21 mouse cellular contexts compared by ENCODE assay signal in genomic region chr11:58991911-58992310, GRCm38 (mm10). TPM values are rescaled to one million over a fixed set of nuclear protein-coding genes. Genes with fewer than 3 reads are reported as not detected.
A peak's percentile ranks its signal among the peaks of the same experiment; 100 is the strongest.
DNase-seq lines count a peak whose midpoint lies in the region; ATAC-seq and TF ChIP-seq lines count a peak whose summit lies in the region.
"Had no signal": no experiment of that assay in that cellular context is flagged by ENCODE, and none has a peak within 500 bp of the region (broad histone marks: within the 10 kb centered on the region; RNA-seq: fewer than 3 reads in every experiment).

No protein-coding gene starts in this region.

- peak overlapping the region; percentile 93 for H3K27ac ChIP-seq in heart, embryonic 12.5 days (ENCODE audit: poor library complexity, severe bottlenecking)
- no peak overlapping the region for H3K27ac ChIP-seq in CH12.LX (ENCODE audit: insufficient read depth, low read depth)
- H3K27ac ChIP-seq in heart, postnatal 0 days (ENCODE audit: low read depth): peak overlapping the region; percentile 73; the same call in 1 of the 2 replicates
- H3K27ac ChIP-seq: embryonic facial prominence, embryonic 12.5 days; forebrain, embryonic 15.5 days; hindbrain, embryonic 12.5 days had no signal

- no peak overlapping the region for H3K4me2 ChIP-seq in heart, embryonic 12.5 days
- H3K4me2 ChIP-seq in CH12.LX (ENCODE audit: insufficient read depth, low read depth, poor library complexity, severe bottlenecking): no peak overlapping the region
- H3K4me2 ChIP-seq in heart, postnatal 0 days (ENCODE audit: low read depth, low read length): no peak overlapping the region
- H3K4me2 ChIP-seq: embryonic facial prominence, embryonic 12.5 days; forebrain, embryonic 15.5 days; hindbrain, embryonic 12.5 days had no signal

- no peak overlapping the region for H3K4me3 ChIP-seq in heart, embryonic 12.5 days
- no peak overlapping the region for H3K4me3 ChIP-seq in CH12.LX (replicated peaks in 1 of 3; ENCODE audit: low read depth in 2 of 3, low read length in 2 of 3, poor library complexity in 1 of 3)
- no peak overlapping the region for H3K4me3 ChIP-seq in heart, postnatal 0 days (ENCODE audit: low read depth, low read length)
- H3K4me3 ChIP-seq: embryonic facial prominence, embryonic 12.5 days; forebrain, embryonic 15.5 days; hindbrain, embryonic 12.5 days had no signal

- in situ Hi-C loops in CH12.LX (cut with MboI; ENCODE audit: low pct_ligation_motif_present, low pct_unique_long_range_greater_than_20kb, low sequenced_read_pairs): no loop called here

- no peak for TF ChIP-seq RAD21 in CH12.LX (IDR thresholded peaks at IDR 0.05; ENCODE audit: low read depth, low read length)

- peak overlapping the region; percentile 30; the same call in 1 of the 2 replicates for H3K9ac ChIP-seq in heart, embryonic 12.5 days
- H3K9ac ChIP-seq in CH12.LX (ENCODE audit: insufficient read depth, low read depth): no peak overlapping the region
- peak overlapping the region; percentile 11; the same call in 1 of the 2 replicates for H3K9ac ChIP-seq in heart, postnatal 0 days (replicated peaks; ENCODE audit: low read depth, low read length)
- H3K9ac ChIP-seq: embryonic facial prominence, embryonic 12.5 days; forebrain, embryonic 15.5 days; hindbrain, embryonic 12.5 days had no signal

- peaks cover 99% of the 10 kb centered on the region for H3K4me1 ChIP-seq in heart, embryonic 12.5 days (replicated peaks)
- H3K4me1 ChIP-seq in CH12.LX (ENCODE audit: control insufficient read depth in 1 of 2, insufficient read depth in 2 of 2): peaks cover 3 to 18% of the 10 kb centered on the region in 2 experiments
- peaks cover 75% of the 10 kb centered on the region for H3K4me1 ChIP-seq in heart, postnatal 0 days (ENCODE audit: control insufficient read depth, insufficient read depth)

- TF ChIP-seq POLR2A in CH12.LX (IDR thresholded peaks at IDR 0.05; ENCODE audit: low read depth, low read length): no peak

- no peaks in the 10 kb centered on the region for H3K79me2 ChIP-seq in CH12.LX (replicated peaks; ENCODE audit: control insufficient read depth, extremely low read depth, insufficient read depth, poor library complexity, severe bottlenecking)

- no peaks in the 10 kb centered on the region for H3K9me3 ChIP-seq in heart, embryonic 12.5 days (replicated peaks)
- H3K9me3 ChIP-seq in CH12.LX (replicated peaks; ENCODE audit: low read length): no peaks in the 10 kb centered on the region
- H3K9me3 ChIP-seq in heart, postnatal 0 days (replicated peaks; ENCODE audit: control insufficient read depth, low read length): no peaks in the 10 kb centered on the region
- H3K9me3 ChIP-seq: embryonic facial prominence, embryonic 12.5 days; forebrain, embryonic 15.5 days; hindbrain, embryonic 12.5 days had no signal

- dilution Hi-C loops in CH12.LX (cut with MboI; ENCODE audit: extremely low pct_ligation_motif_present, extremely low pct_unique_long_range_greater_than_20kb, low sequenced_read_pairs): no loop called here

- TF ChIP-seq CTCF in CH12.LX (conservative IDR thresholded peaks at IDR 0.05 in 1 of 2, IDR thresholded peaks at IDR 0.05 in 1 of 2; ENCODE audit: low read depth in 2 of 2, low read length in 2 of 2): no peak
- no peak for TF ChIP-seq CTCF in heart, postnatal 0 days (IDR thresholded peaks at IDR 0.05; ENCODE audit: low read depth)

- peaks cover 58% of the 10 kb centered on the region for H3K36me3 ChIP-seq in heart, embryonic 12.5 days
- peaks cover 42 to 53% of the 10 kb centered on the region in 2 experiments for H3K36me3 ChIP-seq in CH12.LX (replicated peaks in 1 of 2; ENCODE audit: control insufficient read depth in 1 of 2, insufficient read depth in 1 of 2, low read length in 1 of 2)
- H3K36me3 ChIP-seq in heart, postnatal 0 days (replicated peaks; ENCODE audit: control insufficient read depth, insufficient read depth, low read length): peaks cover 54% of the 10 kb centered on the region

- no peak for TF ChIP-seq EP300 in CH12.LX (IDR thresholded peaks at IDR 0.05; ENCODE audit: low read length)
- no peak for TF ChIP-seq EP300 in heart, postnatal 0 days (IDR thresholded peaks at IDR 0.05; ENCODE audit: low read depth)

- peak; percentile 86 for DNase-seq in heart, adult 11 months
- DNase-seq in heart, postnatal 4 days: no peak
- no peak for DNase-seq in heart, adult 8-10 months (ENCODE audit: low spot score)
- DNase-seq in CH12.LX (ENCODE audit: extremely low read depth): no peak
- no peak for DNase-seq in heart, postnatal 0 days (ENCODE audit: low spot score)
- no peak for DNase-seq in ovary, postnatal 36 days (ENCODE audit: low spot score)
- DNase-seq: adrenal gland, postnatal 14 days; cerebellum, adult 11-12 months; cerebellum, adult 9-10 months; cerebellum, postnatal 25 days; gastrocnemius, postnatal 25 days; kidney, adult 9 months had no signal

- ATAC-seq in heart, embryonic 12.5 days (ENCODE audit: insufficient number of reproducible peaks, low FRiP score): no peak
- ATAC-seq in heart, postnatal 0 days (ENCODE audit: insufficient read depth, low read depth): no peak
- ATAC-seq: activated CD4-positive, CD25-positive, alpha-beta regulatory T cell, adult 4 months; forebrain, embryonic 15.5 days; hindbrain, embryonic 16.5 days; inflammation-experienced regulatory T-cells, adult 6 months; intestine, postnatal 0 days; Patski had no signal

- WGBS in heart, embryonic 12.5 days: 80% methylated on average over 3 of the region's 3 CpGs
- WGBS in heart, postnatal 0 days: 58% methylated on average over 3 of the region's 3 CpGs

- peaks cover 24% of the 10 kb centered on the region; the same call in 1 of the 2 replicates for H3K27me3 ChIP-seq in heart, embryonic 12.5 days (replicated peaks)
- peaks cover 3% of the 10 kb centered on the region for H3K27me3 ChIP-seq in CH12.LX (replicated peaks)
- peaks cover 5% of the 10 kb centered on the region; the same call in 1 of the 2 replicates for H3K27me3 ChIP-seq in heart, postnatal 0 days (ENCODE audit: control insufficient read depth, insufficient read depth, low read length)
- H3K27me3 ChIP-seq: Patski had no signal

TF ChIP-seq in CH12.LX, 34 proteins besides CTCF, POLR2A, EP300 and RAD21:
- TF ChIP-seq ZC3H11A (IDR thresholded peaks at IDR 0.05; ENCODE audit: low read depth, low read length) (no peak), POLR2AphosphoS2 (IDR thresholded peaks at IDR 0.05; ENCODE audit: low read depth, low read length) (peak; percentile 46; the same call in 1 of the 2 replicates)

RNA-seq across cellular contexts. Expression of gene Trim11, which starts 14.0 kb away (rescaled TPM):
- total RNA-seq in heart, postnatal 4 days (2021): 10 to 100 TPM; 21.3 TPM
- polyA plus RNA-seq in heart, embryonic 12.5 days (2016; fragmentation: Nextera tagmentation; extraction: Ambion mirVana): 27.6 and 30.8 TPM in 2 replicates
- total RNA-seq in heart, adult 8-10 months (2022): 10 to 100 TPM; 14.7 to 18.9 (median 16.5) TPM
- total RNA-seq in CH12.LX (2012; rRNA removed) (32.5 and 33.2 TPM in 2 replicates), CH12.LX (2014; rRNA removed) (22.5 and 23.2 TPM in 2 replicates)
- 21.8 and 23.0 TPM in 2 replicates for polyA plus RNA-seq in CH12.LX (2012; ENCODE audit: insufficient read length, low read depth)
- 36.8 and 37.4 TPM in 2 replicates for total RNA-seq in heart, postnatal 0 days (2014; rRNA removed; ENCODE audit: low replicate concordance)
- polyA plus RNA-seq in heart, postnatal 0 days (2015; fragmentation: Nextera tagmentation; extraction: Ambion mirVana): 26.0 and 26.5 TPM in 2 replicates

RNA-seq across cellular contexts. Expression of gene Hist3h2a, which starts 37.4 kb away (rescaled TPM):
- total RNA-seq in heart, postnatal 4 days (2021): 10 to 100 TPM; 46.8 to 50.0 TPM
- polyA plus RNA-seq in heart, embryonic 12.5 days (2016; fragmentation: Nextera tagmentation; extraction: Ambion mirVana): 26.5 and 28.4 TPM in 2 replicates
- total RNA-seq in heart, adult 8-10 months (2022): 10 to 100 TPM; 10.5 to 17.8 (median 16.0) TPM
- total RNA-seq in CH12.LX (2012; rRNA removed) (97.2 and 125 TPM in 2 replicates), CH12.LX (2014; rRNA removed) (4.4 and 6.1 TPM in 2 replicates)
- 0.79 and 1.2 TPM in 2 replicates for polyA plus RNA-seq in CH12.LX (2012; ENCODE audit: insufficient read length, low read depth)
- total RNA-seq in heart, postnatal 0 days (2014; rRNA removed; ENCODE audit: low replicate concordance): 90.4 and 94.8 TPM in 2 replicates
- 43.1 and 63.4 TPM in 2 replicates for polyA plus RNA-seq in heart, postnatal 0 days (2015; fragmentation: Nextera tagmentation; extraction: Ambion mirVana)

RNA-seq across cellular contexts. Expression of gene Trim17, which starts 37.4 kb away (rescaled TPM):
- under 1 TPM in 1 of 2 experiments, not detected in 1; 0.10 TPM for total RNA-seq in heart, postnatal 4 days (2021)
- polyA plus RNA-seq in heart, embryonic 12.5 days (2016; fragmentation: Nextera tagmentation; extraction: Ambion mirVana): 1.1 and 1.5 TPM in 2 replicates
- under 1 TPM in 3 of 4 experiments, not detected in 1; 0.06 to 0.20 (median 0.08) TPM for total RNA-seq in heart, adult 8-10 months (2022)
- total RNA-seq in CH12.LX (2012; rRNA removed) (0.21 and 0.47 TPM in 2 replicates), CH12.LX (2014; rRNA removed) (not detected in 2 replicates)
- polyA plus RNA-seq in CH12.LX (2012; ENCODE audit: insufficient read length, low read depth): 0.20 and 0.49 TPM in 2 replicates
- 0.62 TPM in 1 of 2 replicates, not detected in the other for total RNA-seq in heart, postnatal 0 days (2014; rRNA removed; ENCODE audit: low replicate concordance)
- polyA plus RNA-seq in heart, postnatal 0 days (2015; fragmentation: Nextera tagmentation; extraction: Ambion mirVana): 0.26 and 0.33 TPM in 2 replicates

RNA-seq across cellular contexts. Expression of gene Hist3h2ba, which starts 43.2 kb away (rescaled TPM):
- total RNA-seq in heart, postnatal 4 days (2021): 10 to 100 TPM; 21.8 to 22.6 TPM
- polyA plus RNA-seq in heart, embryonic 12.5 days (2016; fragmentation: Nextera tagmentation; extraction: Ambion mirVana): 8.5 and 11.6 TPM in 2 replicates
- 1 to 10 TPM in 3 of 4 experiments, not detected in 1; 1.3 to 1.4 (median 1.3) TPM for total RNA-seq in heart, adult 8-10 months (2022)
- total RNA-seq in CH12.LX (2012; rRNA removed) (0.34 TPM in 1 of 2 replicates, not detected in the other), CH12.LX (2014; rRNA removed) (not detected in 2 replicates)
- polyA plus RNA-seq in CH12.LX (2012; ENCODE audit: insufficient read length, low read depth): not detected in 2 replicates
- total RNA-seq in heart, postnatal 0 days (2014; rRNA removed; ENCODE audit: low replicate concordance): 26.3 and 44.3 TPM in 2 replicates
- polyA plus RNA-seq in heart, postnatal 0 days (2015; fragmentation: Nextera tagmentation; extraction: Ambion mirVana): 7.0 and 8.2 TPM in 2 replicates

RNA-seq across cellular contexts. Expression of gene Rnf187, which starts 53.2 kb away (rescaled TPM):
- 100 to 1,000 TPM; 161 to 165 TPM for total RNA-seq in heart, postnatal 4 days (2021)
- 208 and 213 TPM in 2 replicates for polyA plus RNA-seq in heart, embryonic 12.5 days (2016; fragmentation: Nextera tagmentation; extraction: Ambion mirVana)
- total RNA-seq in heart, adult 8-10 months (2022): 100 to 1,000 TPM; 165 to 184 (median 175) TPM
- total RNA-seq in CH12.LX (2012; rRNA removed) (185 and 230 TPM in 2 replicates), CH12.LX (2014; rRNA removed) (175 and 188 TPM in 2 replicates)
- polyA plus RNA-seq in CH12.LX (2012; ENCODE audit: insufficient read length, low read depth): 181 and 195 TPM in 2 replicates
- total RNA-seq in heart, postnatal 0 days (2014; rRNA removed; ENCODE audit: low replicate concordance): 301 and 362 TPM in 2 replicates
- 145 and 147 TPM in 2 replicates for polyA plus RNA-seq in heart, postnatal 0 days (2015; fragmentation: Nextera tagmentation; extraction: Ambion mirVana)
